Mouse (Mus musculus): ENCODE results near the gene Gng4. TPM values are rescaled to one million over a fixed set of nuclear protein-coding genes. Genes with fewer than 3 reads are reported as not detected.

Gene Gng4
- polyA plus RNA-seq, 1 experiment: 1.6 TPM

- H3K27ac ChIP-seq (ENCODE audit: insufficient read depth, low read depth, low read length): no peak overlapping the region
- WGBS: 42% methylated on average over 4 of the region's 4 CpGs
- H3K36me3 ChIP-seq (ENCODE audit: control insufficient read depth, insufficient read depth, low read length): no peaks in the 10 kb centered on the region
- TF ChIP-seq CTCF (IDR thresholded peaks at IDR 0.05; ENCODE audit: extremely low read depth, insufficient read length, insufficient replicate concordance, low read depth, low read length) (no peak), POLR2A (IDR thresholded peaks at IDR 0.05; ENCODE audit: low read depth, low read length) (no peak)
- H3K4me3 ChIP-seq (ENCODE audit: low read depth, low read length): no peak overlapping the region
- no peaks in the 10 kb centered on the region for H3K4me1 ChIP-seq (ENCODE audit: control insufficient read depth, insufficient read depth, insufficient read length, low read length)
- H3K27me3 ChIP-seq (ENCODE audit: control insufficient read depth, insufficient read depth, low read length): no peaks in the 10 kb centered on the region
Measured at GRCm38 (mm10) chr13:13845021-13845420, 61.2 kb downstream of the Gng4 start.

GRCm38 (mm10) chr13:13847075-13847599 lies 63.3 kb downstream of the Gng4 start:
- Histone ChIP-seq H3K27me3 (ENCODE audit: control insufficient read depth, insufficient read depth, low read length) (no peaks in the 10 kb centered on the region), H3K36me3 (ENCODE audit: control insufficient read depth, insufficient read depth, low read length) (no peaks in the 10 kb centered on the region), H3K4me3 (ENCODE audit: low read depth, low read length) (no peak overlapping the region), H3K4me1 (ENCODE audit: control insufficient read depth, insufficient read depth, insufficient read length, low read length) (no peaks in the 10 kb centered on the region), H3K27ac (ENCODE audit: insufficient read depth, low read depth, low read length) (no peak overlapping the region)
- WGBS: 58% methylated on average over 3 of the region's 3 CpGs
- TF ChIP-seq CTCF (IDR thresholded peaks at IDR 0.05; ENCODE audit: extremely low read depth, insufficient read length, insufficient replicate concordance, low read depth, low read length) (no peak), POLR2A (IDR thresholded peaks at IDR 0.05; ENCODE audit: low read depth, low read length) (no peak)

GRCm38 (mm10) chr13:13857190-13857589 lies 73.3 kb downstream of the Gng4 start:
- WGBS: 68% methylated on average over 4 of the region's 4 CpGs
- H3K27me3 ChIP-seq (ENCODE audit: control insufficient read depth, insufficient read depth, low read length): no peaks in the 10 kb centered on the region
- no peak overlapping the region for H3K27ac ChIP-seq (ENCODE audit: insufficient read depth, low read depth, low read length)
- H3K4me3 ChIP-seq (ENCODE audit: low read depth, low read length): no peak overlapping the region
- TF ChIP-seq POLR2A (IDR thresholded peaks at IDR 0.05; ENCODE audit: low read depth, low read length) (no peak), CTCF (IDR thresholded peaks at IDR 0.05; ENCODE audit: extremely low read depth, insufficient read length, insufficient replicate concordance, low read depth, low read length) (no peak)
- no peaks in the 10 kb centered on the region for H3K4me1 ChIP-seq (ENCODE audit: control insufficient read depth, insufficient read depth, insufficient read length, low read length)
- H3K36me3 ChIP-seq (ENCODE audit: control insufficient read depth, insufficient read depth, low read length): no peaks in the 10 kb centered on the region

GRCm38 (mm10) chr13:13862346-13862745 lies 78.5 kb downstream of the Gng4 start:
- no peak overlapping the region for H3K27ac ChIP-seq (ENCODE audit: insufficient read depth, low read depth, low read length)
- TF ChIP-seq CTCF (IDR thresholded peaks at IDR 0.05; ENCODE audit: extremely low read depth, insufficient read length, insufficient replicate concordance, low read depth, low read length) (no peak), POLR2A (IDR thresholded peaks at IDR 0.05; ENCODE audit: low read depth, low read length) (no peak)
- WGBS: 62% methylated on average over 11 of the region's 11 CpGs
- no peaks in the 10 kb centered on the region for H3K27me3 ChIP-seq (ENCODE audit: control insufficient read depth, insufficient read depth, low read length)
- no peaks in the 10 kb centered on the region for H3K4me1 ChIP-seq (ENCODE audit: control insufficient read depth, insufficient read depth, insufficient read length, low read length)
- H3K4me3 ChIP-seq (ENCODE audit: low read depth, low read length): no peak overlapping the region
- H3K36me3 ChIP-seq (ENCODE audit: control insufficient read depth, insufficient read depth, low read length): no peaks in the 10 kb centered on the region

GRCm38 (mm10) chr13:13862941-13863340 lies 79.1 kb downstream of the Gng4 start:
- Histone ChIP-seq H3K27me3 (ENCODE audit: control insufficient read depth, insufficient read depth, low read length) (no peaks in the 10 kb centered on the region), H3K27ac (ENCODE audit: insufficient read depth, low read depth, low read length) (no peak overlapping the region), H3K4me1 (ENCODE audit: control insufficient read depth, insufficient read depth, insufficient read length, low read length) (no peaks in the 10 kb centered on the region), H3K36me3 (ENCODE audit: control insufficient read depth, insufficient read depth, low read length) (no peaks in the 10 kb centered on the region), H3K4me3 (ENCODE audit: low read depth, low read length) (no peak overlapping the region)
- TF ChIP-seq CTCF (IDR thresholded peaks at IDR 0.05; ENCODE audit: extremely low read depth, insufficient read length, insufficient replicate concordance, low read depth, low read length): no peak
- no peak for TF ChIP-seq POLR2A (IDR thresholded peaks at IDR 0.05; ENCODE audit: low read depth, low read length)
- WGBS: 29% methylated on average over 6 of the region's 6 CpGs

- 34% methylated on average over 2 of the region's 2 CpGs for WGBS
- Histone ChIP-seq H3K27ac (ENCODE audit: insufficient read depth, low read depth, low read length) (no peak overlapping the region), H3K4me1 (ENCODE audit: control insufficient read depth, insufficient read depth, insufficient read length, low read length) (no peaks in the 10 kb centered on the region), H3K36me3 (ENCODE audit: control insufficient read depth, insufficient read depth, low read length) (no peaks in the 10 kb centered on the region), H3K27me3 (ENCODE audit: control insufficient read depth, insufficient read depth, low read length) (no peaks in the 10 kb centered on the region), H3K4me3 (ENCODE audit: low read depth, low read length) (no peak overlapping the region)
- TF ChIP-seq CTCF (IDR thresholded peaks at IDR 0.05; ENCODE audit: extremely low read depth, insufficient read length, insufficient replicate concordance, low read depth, low read length): no peak
- TF ChIP-seq POLR2A (IDR thresholded peaks at IDR 0.05; ENCODE audit: low read depth, low read length): no peak
Measured at GRCm38 (mm10) chr13:13866339-13866738, 82.5 kb downstream of the Gng4 start.

- Histone ChIP-seq H3K36me3 (ENCODE audit: control insufficient read depth, insufficient read depth, low read length) (no peaks in the 10 kb centered on the region), H3K27ac (ENCODE audit: insufficient read depth, low read depth, low read length) (no peak overlapping the region), H3K4me3 (ENCODE audit: low read depth, low read length) (no peak overlapping the region), H3K4me1 (ENCODE audit: control insufficient read depth, insufficient read depth, insufficient read length, low read length) (no peaks in the 10 kb centered on the region), H3K27me3 (ENCODE audit: control insufficient read depth, insufficient read depth, low read length) (no peaks in the 10 kb centered on the region)
- WGBS: 50% methylated on average over 2 of the region's 2 CpGs
- TF ChIP-seq POLR2A (IDR thresholded peaks at IDR 0.05; ENCODE audit: low read depth, low read length) (no peak), CTCF (IDR thresholded peaks at IDR 0.05; ENCODE audit: extremely low read depth, insufficient read length, insufficient replicate concordance, low read depth, low read length) (no peak)
Measured at GRCm38 (mm10) chr13:13867078-13867759, 83.4 kb downstream of the Gng4 start.
